ENCODE assay signal across 17 mouse cellular contexts in genomic region chr16:66602211-66602610, GRCm38 (mm10).
DNase-seq lines count a peak whose midpoint lies in the region; ATAC-seq and TF ChIP-seq lines count a peak whose summit lies in the region.
"Had no signal": no experiment of that assay in that cellular context is flagged by ENCODE, and none has a peak within 500 bp of the region (broad histone marks: within the 10 kb centered on the region; RNA-seq: fewer than 3 reads in every experiment).

No protein-coding gene starts in this region.

- H3K9me3 ChIP-seq in forebrain, postnatal 0 days (ENCODE audit: low read length), result no peaks in the 10 kb centered on the region
- no peaks in the 10 kb centered on the region for H3K9me3 ChIP-seq in forebrain, embryonic 16.5 days (ENCODE audit: control insufficient read depth, low read length)
- no peaks in the 10 kb centered on the region for H3K9me3 ChIP-seq in kidney, embryonic 16.5 days (ENCODE audit: low read length)
- no peaks in the 10 kb centered on the region for H3K9me3 ChIP-seq in ES-E14 (ENCODE audit: control insufficient read depth, insufficient read depth, low read depth, low read length)
- H3K9me3 ChIP-seq: embryonic facial prominence, embryonic 13.5 days; liver, embryonic 15.5 days; neural tube, embryonic 13.5 days had no signal

- WGBS in forebrain, postnatal 0 days, result 42% methylated on average over 2 of the region's 2 CpGs
- 50% methylated on average over 2 of the region's 2 CpGs for WGBS in forebrain, embryonic 16.5 days
- WGBS in kidney, embryonic 16.5 days, result 62% methylated on average over 2 of the region's 2 CpGs

- in situ Hi-C loops in ES-E14 (cut with MboI; ENCODE audit: low sequenced_read_pairs in 2 of 2, unreplicated experiment in 2 of 2), result no loop called here

- H3K4me2 ChIP-seq in forebrain, postnatal 0 days (ENCODE audit: low read depth), result no peak overlapping the region
- no peak overlapping the region for H3K4me2 ChIP-seq in forebrain, embryonic 16.5 days (ENCODE audit: low read length)
- no peak overlapping the region for H3K4me2 ChIP-seq in kidney, embryonic 16.5 days (replicated peaks; ENCODE audit: low read depth, low read length)
- H3K4me2 ChIP-seq: embryonic facial prominence, embryonic 13.5 days; liver, embryonic 15.5 days; neural tube, embryonic 13.5 days had no signal

- no peaks in the 10 kb centered on the region for H3K36me3 ChIP-seq in forebrain, postnatal 0 days (ENCODE audit: insufficient read depth)
- H3K36me3 ChIP-seq in forebrain, embryonic 16.5 days (ENCODE audit: control insufficient read depth, insufficient read depth), result no peaks in the 10 kb centered on the region
- H3K36me3 ChIP-seq in kidney, embryonic 16.5 days (ENCODE audit: insufficient read depth, low read length), result no peaks in the 10 kb centered on the region
- H3K36me3 ChIP-seq in ES-E14 (ENCODE audit: control insufficient read depth, insufficient read depth, low read length, poor library complexity, severe bottlenecking), result no peaks in the 10 kb centered on the region
- H3K36me3 ChIP-seq: embryonic facial prominence, embryonic 13.5 days; liver, embryonic 15.5 days; neural tube, embryonic 13.5 days had no signal

- H3K27me3 ChIP-seq in forebrain, postnatal 0 days (ENCODE audit: insufficient read depth, low read length), result no peaks in the 10 kb centered on the region
- H3K27me3 ChIP-seq in forebrain, embryonic 16.5 days (replicated peaks; ENCODE audit: control insufficient read depth, insufficient read depth, low read length), result no peaks in the 10 kb centered on the region
- H3K27me3 ChIP-seq in kidney, embryonic 16.5 days (ENCODE audit: insufficient read depth, low read length), result no peaks in the 10 kb centered on the region
- H3K27me3 ChIP-seq: embryonic facial prominence, embryonic 13.5 days; liver, embryonic 15.5 days; neural tube, embryonic 13.5 days had no signal

- ATAC-seq in forebrain, postnatal 0 days, result no peak
- no peak for ATAC-seq in forebrain, embryonic 16.5 days
- ATAC-seq in kidney, embryonic 16.5 days (ENCODE audit: low FRiP score, low TSS enrichment), result peak; percentile 63; the same call in 1 of the 2 replicates
- no peak for ATAC-seq in megakaryocyte progenitor cell, adult 5-6 weeks (replicated peaks; ENCODE audit: poor library complexity)

- no peak overlapping the region for H3K9ac ChIP-seq in forebrain, postnatal 0 days
- no peak overlapping the region for H3K9ac ChIP-seq in forebrain, embryonic 16.5 days (replicated peaks; ENCODE audit: low read depth, low read length)
- no peak overlapping the region for H3K9ac ChIP-seq in kidney, embryonic 16.5 days (replicated peaks; ENCODE audit: low read length)
- H3K9ac ChIP-seq in ES-E14 (ENCODE audit: insufficient read depth, low read depth, low read length, poor library complexity, severe bottlenecking), result no peak overlapping the region
- H3K9ac ChIP-seq: embryonic facial prominence, embryonic 13.5 days; liver, embryonic 15.5 days; neural tube, embryonic 13.5 days had no signal

- DNase-seq in forebrain, postnatal 0 days, result no peak
- no peak for DNase-seq in kidney, adult 18-20 months
- peak; percentile 2 for DNase-seq in ES-E14 (ENCODE audit: low read depth, low spot score)
- peak; percentile 21 for DNase-seq in embryo, embryonic 11 days
- DNase-seq: B cell, adult 2 months; cerebellum, adult 18-20 months; cerebellum, postnatal 36 days; gastrocnemius, postnatal 25 days; heart, postnatal 10 days; lung, postnatal 14 days; thymus, postnatal 36 days had no signal

- no peaks in the 10 kb centered on the region for H3K4me1 ChIP-seq in forebrain, postnatal 0 days (ENCODE audit: insufficient read depth)
- no peaks in the 10 kb centered on the region for H3K4me1 ChIP-seq in forebrain, embryonic 16.5 days (replicated peaks; ENCODE audit: control insufficient read depth, insufficient read depth, low read length)
- H3K4me1 ChIP-seq in kidney, embryonic 16.5 days (ENCODE audit: insufficient read depth, low read length), result no peaks in the 10 kb centered on the region
- no peaks in the 10 kb centered on the region for H3K4me1 ChIP-seq in ES-E14 (ENCODE audit: control insufficient read depth in 2 of 2, insufficient read depth in 2 of 2, low read length in 2 of 2, poor library complexity in 1 of 2)
- H3K4me1 ChIP-seq: embryonic facial prominence, embryonic 13.5 days; liver, embryonic 15.5 days had no signal

- H3K4me3 ChIP-seq in forebrain, postnatal 0 days (ENCODE audit: low read depth, low read length), result no peak overlapping the region
- H3K4me3 ChIP-seq in forebrain, embryonic 16.5 days (replicated peaks; ENCODE audit: low read length), result no peak overlapping the region
- H3K4me3 ChIP-seq in kidney, embryonic 16.5 days (ENCODE audit: low read length), result no peak overlapping the region
- no peak overlapping the region for H3K4me3 ChIP-seq in ES-E14 (ENCODE audit: insufficient read depth in 1 of 2, low read depth in 1 of 2, low read length in 2 of 2, poor library complexity in 1 of 2, severe bottlenecking in 1 of 2)
- H3K4me3 ChIP-seq: embryonic facial prominence, embryonic 13.5 days; liver, embryonic 15.5 days; neural tube, embryonic 13.5 days had no signal

- no peak overlapping the region for H3K27ac ChIP-seq in forebrain, postnatal 0 days (ENCODE audit: low read depth, low read length)
- H3K27ac ChIP-seq in forebrain, embryonic 16.5 days (ENCODE audit: low read length), result no peak overlapping the region
- no peak overlapping the region for H3K27ac ChIP-seq in kidney, embryonic 16.5 days (ENCODE audit: low read length)
- no peak overlapping the region for H3K27ac ChIP-seq in ES-E14 (ENCODE audit: insufficient read depth, low read depth, low read length, poor library complexity, severe bottlenecking)
- H3K27ac ChIP-seq: embryonic facial prominence, embryonic 13.5 days; liver, embryonic 15.5 days; neural tube, embryonic 13.5 days had no signal

- TF ChIP-seq CTCF in forebrain, postnatal 0 days (IDR thresholded peaks at IDR 0.05; ENCODE audit: low read depth), result peak; percentile 23

TF ChIP-seq in ES-E14, 5 proteins besides CTCF, POLR2A, EP300 and RAD21:
- TF ChIP-seq ZNF384 (IDR thresholded peaks at IDR 0.05; ENCODE audit: low read depth, low read length) (no peak), HCFC1 (IDR thresholded peaks at IDR 0.05; ENCODE audit: borderline replicate concordance, insufficient read depth, low read length) (no peak), ZC3H11A (IDR thresholded peaks at IDR 0.05; ENCODE audit: borderline replicate concordance, low read depth, low read length) (no peak), CHD2 (IDR thresholded peaks at IDR 0.05; ENCODE audit: low read depth, low read length) (no peak), MAFK (IDR thresholded peaks at IDR 0.05; ENCODE audit: insufficient read depth, low read depth, low read length) (no peak)
TF ChIP-seq in ES-E14: peak in this region for 0.

Comparison
In these comparisons a context has a peak if more than half of its experiments do, and no peak if none do; other contexts are left out.
1. DNase-seq: peak in ES-E14 (single experiment) and embryo, embryonic 11 days (single experiment); none in forebrain, postnatal 0 days (single experiment) and kidney, adult 18-20 months (single experiment).